Mouse (Mus musculus) limb, embryonic 14.5 days (tissue): ENCODE measurements around the gene Gm19426. TPM values are rescaled to one million over a fixed set of nuclear protein-coding genes. Genes with fewer than 3 reads are reported as not detected.

ENCODE experiments used
- ATAC-seq: fragments of 200-750 bp; cut with Nextera tagmentation; 2 replicates; pipeline ENCODE4 v1.8.0; 2017; ENCODE audit warnings: low read depth, moderate number of reproducible peaks, moderate TSS enrichment; ENCODE audit not compliant: low FRiP score
- DNase-seq: peaks from one replicate; pipeline ENCODE4 v3.0.0-alpha.2; 2015; ENCODE audit warnings: low spot score
- H3K27ac ChIP-seq: fragments of 300-500 bp; sonication (generic); replicated peaks from 2 replicates; pipeline ENCODE4 v1.5.1; 2014; ENCODE audit warnings: low read depth, mild to moderate bottlenecking, low read length, moderate library complexity, mixed read lengths
- H3K27me3 ChIP-seq: fragments of 300-500 bp; sonication (generic); 2 replicates; pipeline ENCODE4 v1.6.1; 2014; ENCODE audit warnings: low read length, mixed read lengths; ENCODE audit not compliant: control insufficient read depth, insufficient read depth
- H3K36me3 ChIP-seq: fragments of 300-500 bp; sonication (generic); 2 replicates; pipeline ENCODE4 v1.6.1; 2014; ENCODE audit warnings: mild to moderate bottlenecking, low read length, moderate library complexity, mixed read lengths; ENCODE audit not compliant: control insufficient read depth, insufficient read depth
- H3K4me1 ChIP-seq: fragments of 300-500 bp; sonication (generic); 2 replicates; pipeline ENCODE4 v1.6.1; 2014; ENCODE audit warnings: antibody characterized with exemption, low read length, mixed read lengths; ENCODE audit not compliant: control insufficient read depth, insufficient read depth
- H3K4me2 ChIP-seq: fragments of 300-500 bp; sonication (generic); replicated peaks from 2 replicates; pipeline ENCODE4 v1.6.1; 2014; ENCODE audit warnings: low read depth, mild to moderate bottlenecking, low read length, moderate library complexity; ENCODE audit not compliant: severe bottlenecking
- H3K4me3 ChIP-seq: fragments of 300-500 bp; sonication (generic); replicated peaks from 2 replicates; pipeline ENCODE4 v1.5.1; 2014; ENCODE audit warnings: low read length
- H3K9ac ChIP-seq: fragments of 300-500 bp; sonication (generic); 2 replicates; pipeline ENCODE4 v1.6.1; 2014; ENCODE audit warnings: mild to moderate bottlenecking, low read depth, low read length, moderate library complexity; ENCODE audit not compliant: severe bottlenecking
- H3K9me3 ChIP-seq: fragments of 300-500 bp; sonication (generic); 2 replicates; pipeline ENCODE4 v1.6.1; 2016; ENCODE audit warnings: low read length; ENCODE audit not compliant: control insufficient read depth
- POLR2A ChIP-seq: fragments of 200-500 bp; IDR thresholded peaks from 2 replicates; pipeline ENCODE4 v1.8.0; 2012; ENCODE audit warnings: inconsistent platforms, mild to moderate bottlenecking, moderate library complexity, borderline replicate concordance; ENCODE audit not compliant: insufficient read depth, insufficient read length; ENCODE audit errors: extremely low read depth
- WGBS: fragments of 180-500 bp; shearing (Covaris S2); extraction: QIAGEN DNeasy Blood & Tissue Kit; methylation state at CpG from one replicate; pipeline ENCODE4 v1.1.7; 2014; 5-methylcytosine and 5-hydroxymethylcytosine counted together
- polyA plus RNA-seq, 2 experiments: library from polyadenylated mRNA; depleted of rRNA in 1 of 2; stranded (reverse) in 1 of 2; unstranded in 1 of 2; fragments of >200 nt; fragmentation: Nextera tagmentation in 1 of 2; extraction: Ambion mirVana in 1 of 2; gene quantifications; 2 replicates each; pipeline versions ENCODE4 v1.2.1 to v1.2.3; 2012 to 2014

Gene Gm19426
- polyA plus RNA-seq, 2 experiments = 4.3 to 14.9 TPM

GRCm38 (mm10) chr2:84783840-84784566 is 40.5 kb upstream of the Gm19426 start:
- H3K4me1 ChIP-seq = no peaks in the 10 kb centered on the region
- 77% methylated on average over 3 of the region's 3 CpGs for WGBS
- no peaks in the 10 kb centered on the region for H3K9me3 ChIP-seq
- H3K4me3 ChIP-seq = no peak overlapping the region
- no peak for DNase-seq
- no peak overlapping the region for H3K4me2 ChIP-seq
- TF ChIP-seq POLR2A = no peak
- no peak for ATAC-seq
- no peaks in the 10 kb centered on the region for H3K27me3 ChIP-seq
- no peak overlapping the region for H3K27ac ChIP-seq
- H3K36me3 ChIP-seq = no peaks in the 10 kb centered on the region
- H3K9ac ChIP-seq = no peak overlapping the region

- DNase-seq (no peak), ATAC-seq (no peak)
- Histone ChIP-seq H3K4me3 (no peak overlapping the region), H3K27me3 (no peaks in the 10 kb centered on the region), H3K9me3 (no peaks in the 10 kb centered on the region), H3K9ac (no peak overlapping the region), H3K36me3 (no peaks in the 10 kb centered on the region), H3K4me1 (no peaks in the 10 kb centered on the region), H3K27ac (no peak overlapping the region), H3K4me2 (no peak overlapping the region)
- TF ChIP-seq POLR2A = no peak
- WGBS = 75% methylated on average over 1 of the region's 1 CpGs
Observed at GRCm38 (mm10) chr2:84783315-84783714, 39.9 kb upstream of the Gm19426 start.

- no peak for DNase-seq
- Histone ChIP-seq H3K27me3 (no peaks in the 10 kb centered on the region), H3K4me3 (no peak overlapping the region), H3K36me3 (no peaks in the 10 kb centered on the region), H3K9ac (no peak overlapping the region), H3K9me3 (no peaks in the 10 kb centered on the region), H3K27ac (no peak overlapping the region), H3K4me2 (no peak overlapping the region), H3K4me1 (peaks cover 5% of the 10 kb centered on the region; the same call in 1 of the 2 replicates)
- TF ChIP-seq POLR2A = no peak
- ATAC-seq = no peak
- 60% methylated on average over 6 of the region's 6 CpGs for WGBS
Observed at GRCm38 (mm10) chr2:84779210-84779609, 35.8 kb upstream of the Gm19426 start.

- no peak overlapping the region for H3K4me3 ChIP-seq
- H3K4me1 ChIP-seq = peaks cover 7% of the 10 kb centered on the region; the same call in 1 of the 2 replicates
- H3K9me3 ChIP-seq = no peaks in the 10 kb centered on the region
- no peak overlapping the region for H3K27ac ChIP-seq
- DNase-seq (no peak), ATAC-seq (no peak)
- H3K9ac ChIP-seq = no peak overlapping the region
- H3K4me2 ChIP-seq = no peak overlapping the region
- no peaks in the 10 kb centered on the region for H3K27me3 ChIP-seq
- no peak for TF ChIP-seq POLR2A
- no peaks in the 10 kb centered on the region for H3K36me3 ChIP-seq
- 56% methylated on average over 3 of the region's 3 CpGs for WGBS
Observed at GRCm38 (mm10) chr2:84777706-84778105, 34.3 kb upstream of the Gm19426 start.

GRCm38 (mm10) chr2:84775665-84776064 is 32.2 kb upstream of the Gm19426 start:
- H3K27ac ChIP-seq = no peak overlapping the region
- no peaks in the 10 kb centered on the region for H3K27me3 ChIP-seq
- DNase-seq = no peak
- H3K4me3 ChIP-seq = no peak overlapping the region
- H3K4me1 ChIP-seq = peaks cover 7% of the 10 kb centered on the region; the same call in 1 of the 2 replicates
- no peak overlapping the region for H3K4me2 ChIP-seq
- H3K9me3 ChIP-seq = no peaks in the 10 kb centered on the region
- TF ChIP-seq POLR2A = no peak
- ATAC-seq = no peak
- 87% methylated on average over 6 of the region's 6 CpGs for WGBS
- H3K36me3 ChIP-seq = no peaks in the 10 kb centered on the region
- no peak overlapping the region for H3K9ac ChIP-seq
